Mouse (Mus musculus): ENCODE results near the gene Gm20828. TPM values are rescaled to one million over a fixed set of nuclear protein-coding genes. Genes with fewer than 3 reads are reported as not detected.
"Not testable (repeated sequence)": the region's sequence is repeated elsewhere in the genome, so short reads cannot be mapped to it uniquely, and the experiment has no call there.

The Gm20828 gene
- polyA plus RNA-seq (2012; rRNA removed) = not detected in 2 replicates
- polyA plus RNA-seq (2014; fragmentation: Nextera tagmentation; extraction: Ambion mirVana) = not detected in 2 replicates

DNA sequence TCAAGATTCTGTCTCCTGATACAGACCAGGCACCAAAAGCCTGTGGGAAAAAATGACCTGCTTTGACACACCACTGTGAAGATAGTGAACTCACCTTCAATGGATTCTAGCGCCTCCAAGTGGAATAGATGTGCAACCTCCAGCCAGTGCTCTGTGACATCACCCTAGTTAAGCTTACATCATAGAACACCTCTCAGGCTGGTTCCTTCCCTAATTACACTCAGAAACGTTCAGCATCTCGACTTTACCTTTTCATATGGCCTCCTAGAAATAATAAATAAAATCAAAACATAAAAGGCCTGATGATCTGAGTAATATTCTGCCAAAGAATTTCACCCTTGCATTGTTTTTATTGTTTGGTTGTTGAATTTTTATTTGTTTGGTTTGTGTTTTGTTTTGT lies at the start of gene Gm20828:
Gene Gm20828, minus strand, starts transcription at position 101 of the 400 bp plus-strand sequence.
- H3K4me2 ChIP-seq (ENCODE audit: low read depth); H3K36me3 ChIP-seq (replicated peaks; ENCODE audit: control insufficient read depth, insufficient read depth, low read depth); H3K4me3 ChIP-seq (ENCODE audit: insufficient read depth in 1 of 2, low read depth in 2 of 2, low read length in 2 of 2); H3K27me3 ChIP-seq (ENCODE audit: control insufficient read depth, insufficient read depth, low read length); H3K4me1 ChIP-seq (replicated peaks; ENCODE audit: control insufficient read depth in 2 of 2, insufficient read depth in 2 of 2, low read length in 1 of 2); ATAC-seq (ENCODE audit: insufficient read depth); H3K9ac ChIP-seq (replicated peaks); DNase-seq (ENCODE audit: low read depth in 3 of 3, low spot score in 3 of 3); H3K27ac ChIP-seq; H3K9me3 ChIP-seq (ENCODE audit: control insufficient read depth, low read length): not testable (repeated sequence)
- no CpG with 5 or more reads among the region's 3 CpGs for WGBS (ENCODE audit: insufficient replicate concordance)
